Mouse (Mus musculus): ENCODE data around the gene Zdhhc5.

The Zdhhc5 gene

GRCm38 (mm10) chr2:84714811-84715561 is at the start of gene Zdhhc5:
Gene Zdhhc5 (minus strand): TSS chr2:84715180.
- peak; percentile 96 to 98 for DNase-seq (ENCODE audit: low spot score in 2 of 2)

- DNase-seq (ENCODE audit: low spot score in 2 of 2) = no peak
Observed at GRCm38 (mm10) chr2:84762818-84763217, 47.8 kb upstream of the Zdhhc5 start.

GRCm38 (mm10) chr2:84762295-84762694 is 47.3 kb upstream of the Zdhhc5 start:
- DNase-seq (ENCODE audit: low spot score in 2 of 2) = no peak

- no peak for DNase-seq (ENCODE audit: low spot score in 2 of 2)
Observed at GRCm38 (mm10) chr2:84761840-84762239, 46.9 kb upstream of the Zdhhc5 start.

- DNase-seq (ENCODE audit: low spot score in 2 of 2) = no peak
Observed at GRCm38 (mm10) chr2:84761309-84761708, 46.3 kb upstream of the Zdhhc5 start.

GRCm38 (mm10) chr2:84760777-84761176 is 45.8 kb upstream of the Zdhhc5 start:
- no peak for DNase-seq (ENCODE audit: low spot score in 2 of 2)

- DNase-seq (ENCODE audit: low spot score in 2 of 2) = no peak
Observed at GRCm38 (mm10) chr2:84758542-84759127, 43.7 kb upstream of the Zdhhc5 start.

- no peak for DNase-seq (ENCODE audit: low spot score in 2 of 2)
Observed at GRCm38 (mm10) chr2:84757026-84757682, 42.2 kb upstream of the Zdhhc5 start.

- DNase-seq (ENCODE audit: low spot score in 2 of 2) = no peak
Observed at GRCm38 (mm10) chr2:84756245-84756644, 41.3 kb upstream of the Zdhhc5 start.

- no peak for DNase-seq (ENCODE audit: low spot score in 2 of 2)
Observed at GRCm38 (mm10) chr2:84750115-84750514, 35.1 kb upstream of the Zdhhc5 start.

- no peak for DNase-seq (ENCODE audit: low spot score in 2 of 2)
Observed at GRCm38 (mm10) chr2:84744126-84744525, 29.1 kb upstream of the Zdhhc5 start.

GRCm38 (mm10) chr2:84743561-84743960 is 28.6 kb upstream of the Zdhhc5 start, which contains the start of gene Gm19426:
Gene Gm19426 (minus strand): TSS chr2:84743655.
- peak in 1 of 2 experiments; percentile 34 for DNase-seq (ENCODE audit: low spot score in 2 of 2)

- DNase-seq (ENCODE audit: low spot score in 2 of 2) = no peak
Observed at GRCm38 (mm10) chr2:84742451-84743283, 27.7 kb upstream of the Zdhhc5 start.

GRCm38 (mm10) chr2:84741841-84742450 is 27.0 kb upstream of the Zdhhc5 start:
- DNase-seq (ENCODE audit: low spot score in 2 of 2) = no peak

GRCm38 (mm10) chr2:84740608-84741333 is 25.8 kb upstream of the Zdhhc5 start:
- no peak for DNase-seq (ENCODE audit: low spot score in 2 of 2)

GRCm38 (mm10) chr2:84738271-84738911 is 23.4 kb upstream of the Zdhhc5 start:
- DNase-seq (ENCODE audit: low spot score in 2 of 2) = no peak

- no peak for DNase-seq (ENCODE audit: low spot score in 2 of 2)
Observed at GRCm38 (mm10) chr2:84737451-84737925, 22.5 kb upstream of the Zdhhc5 start.

GRCm38 (mm10) chr2:84736312-84737161 is 21.6 kb upstream of the Zdhhc5 start:
- no peak for DNase-seq (ENCODE audit: low spot score in 2 of 2)

GRCm38 (mm10) chr2:84735346-84735920 is 20.5 kb upstream of the Zdhhc5 start:
- DNase-seq (ENCODE audit: low spot score in 2 of 2) = no peak

All from urinary bladder, adult 18-20 months (tissue).